Mouse (Mus musculus): ENCODE results near the gene Phb. TPM values are rescaled to one million over a fixed set of nuclear protein-coding genes. Genes with fewer than 3 reads are reported as not detected.

Gene Phb
- polyA plus RNA-seq, 1 experiment from 2014 or later, result 147 TPM

- H3K4me2 ChIP-seq (replicated peaks; ENCODE audit: low read depth), result no peak overlapping the region
- ATAC-seq, result no peak
Measured at GRCm38 (mm10) chr11:95622426-95622825, 44.3 kb upstream of the Phb start.

GRCm38 (mm10) chr11:95630558-95630957, 36.2 kb upstream of the Phb start:
- H3K27ac ChIP-seq (ENCODE audit: low read depth, low read length), result no peak overlapping the region
- H3K4me2 ChIP-seq (replicated peaks; ENCODE audit: low read depth), result no peak overlapping the region
- no peaks in the 10 kb centered on the region for H3K27me3 ChIP-seq (replicated peaks; ENCODE audit: control insufficient read depth, insufficient read depth, low read length)
- no peaks in the 10 kb centered on the region for H3K9me3 ChIP-seq (ENCODE audit: control insufficient read depth)
- H3K9ac ChIP-seq (ENCODE audit: low read depth, low read length), result no peak overlapping the region
- no peak overlapping the region for H3K4me3 ChIP-seq (ENCODE audit: low read depth, low read length)
- TF ChIP-seq CTCF (IDR thresholded peaks at IDR 0.05; ENCODE audit: low read depth), result no peak
- WGBS, result 85% methylated on average over 6 of the region's 6 CpGs
- ATAC-seq, result no peak
- H3K4me1 ChIP-seq (replicated peaks; ENCODE audit: control insufficient read depth, insufficient read depth, low read length), result no peaks in the 10 kb centered on the region
- no peaks in the 10 kb centered on the region for H3K36me3 ChIP-seq (ENCODE audit: control insufficient read depth, insufficient read depth)

More at GRCm38 (mm10) chr11:95622426-95622825, 44.3 kb upstream of the Phb start:
- no peak for TF ChIP-seq CTCF (IDR thresholded peaks at IDR 0.05; ENCODE audit: low read depth)
- Histone ChIP-seq H3K9me3 (ENCODE audit: control insufficient read depth) (no peaks in the 10 kb centered on the region), H3K36me3 (ENCODE audit: control insufficient read depth, insufficient read depth) (no peaks in the 10 kb centered on the region), H3K9ac (ENCODE audit: low read depth, low read length) (no peak overlapping the region), H3K27me3 (replicated peaks; ENCODE audit: control insufficient read depth, insufficient read depth, low read length) (no peaks in the 10 kb centered on the region), H3K4me1 (replicated peaks; ENCODE audit: control insufficient read depth, insufficient read depth, low read length) (no peaks in the 10 kb centered on the region), H3K4me3 (ENCODE audit: low read depth, low read length) (no peak overlapping the region), H3K27ac (ENCODE audit: low read depth, low read length) (no peak overlapping the region)
- WGBS, result 54% methylated on average over 8 of the region's 8 CpGs

- Histone ChIP-seq H3K4me3 (ENCODE audit: low read depth, low read length) (no peak overlapping the region), H3K9me3 (ENCODE audit: control insufficient read depth) (no peaks in the 10 kb centered on the region), H3K4me1 (replicated peaks; ENCODE audit: control insufficient read depth, insufficient read depth, low read length) (no peaks in the 10 kb centered on the region), H3K9ac (ENCODE audit: low read depth, low read length) (no peak overlapping the region), H3K27me3 (replicated peaks; ENCODE audit: control insufficient read depth, insufficient read depth, low read length) (no peaks in the 10 kb centered on the region), H3K36me3 (ENCODE audit: control insufficient read depth, insufficient read depth) (no peaks in the 10 kb centered on the region), H3K27ac (ENCODE audit: low read depth, low read length) (0 out of 2 replicates have a peak overlapping the region, but pooled peaks have one; percentile 8), H3K4me2 (replicated peaks; ENCODE audit: low read depth) (no peak overlapping the region)
- no peak for TF ChIP-seq CTCF (IDR thresholded peaks at IDR 0.05; ENCODE audit: low read depth)
- WGBS, result 56% methylated on average over 4 of the region's 4 CpGs
- no peak for ATAC-seq
Measured at GRCm38 (mm10) chr11:95631301-95631700, 35.5 kb upstream of the Phb start.

GRCm38 (mm10) chr11:95632474-95632873, 34.3 kb upstream of the Phb start:
- no peaks in the 10 kb centered on the region for H3K4me1 ChIP-seq (replicated peaks; ENCODE audit: control insufficient read depth, insufficient read depth, low read length)
- ATAC-seq, result no peak
- H3K27ac ChIP-seq (ENCODE audit: low read depth, low read length), result no peak overlapping the region; the same call in 1 of the 2 replicates
- H3K9me3 ChIP-seq (ENCODE audit: control insufficient read depth), result no peaks in the 10 kb centered on the region
- 70% methylated on average over 6 of the region's 6 CpGs for WGBS
- H3K36me3 ChIP-seq (ENCODE audit: control insufficient read depth, insufficient read depth), result no peaks in the 10 kb centered on the region
- no peak overlapping the region for H3K4me2 ChIP-seq (replicated peaks; ENCODE audit: low read depth)
- no peaks in the 10 kb centered on the region for H3K27me3 ChIP-seq (replicated peaks; ENCODE audit: control insufficient read depth, insufficient read depth, low read length)
- no peak for TF ChIP-seq CTCF (IDR thresholded peaks at IDR 0.05; ENCODE audit: low read depth)
- H3K4me3 ChIP-seq (ENCODE audit: low read depth, low read length), result no peak overlapping the region
- H3K9ac ChIP-seq (ENCODE audit: low read depth, low read length), result no peak overlapping the region

GRCm38 (mm10) chr11:95633512-95634000, 33.2 kb upstream of the Phb start:
- Histone ChIP-seq H3K9ac (ENCODE audit: low read depth, low read length) (no peak overlapping the region), H3K4me3 (ENCODE audit: low read depth, low read length) (no peak overlapping the region), H3K9me3 (ENCODE audit: control insufficient read depth) (no peaks in the 10 kb centered on the region), H3K36me3 (ENCODE audit: control insufficient read depth, insufficient read depth) (no peaks in the 10 kb centered on the region), H3K27ac (ENCODE audit: low read depth, low read length) (no peak overlapping the region), H3K27me3 (replicated peaks; ENCODE audit: control insufficient read depth, insufficient read depth, low read length) (no peaks in the 10 kb centered on the region), H3K4me1 (replicated peaks; ENCODE audit: control insufficient read depth, insufficient read depth, low read length) (no peaks in the 10 kb centered on the region), H3K4me2 (replicated peaks; ENCODE audit: low read depth) (no peak overlapping the region)
- no peak for ATAC-seq
- TF ChIP-seq CTCF (IDR thresholded peaks at IDR 0.05; ENCODE audit: low read depth), result no peak
- 81% methylated on average over 2 of the region's 2 CpGs for WGBS

- 13% methylated on average over 2 of the region's 2 CpGs for WGBS
- no peak overlapping the region for H3K4me3 ChIP-seq (ENCODE audit: low read depth, low read length)
- no peak for ATAC-seq
- no peak overlapping the region for H3K4me2 ChIP-seq (replicated peaks; ENCODE audit: low read depth)
- no peak overlapping the region for H3K9ac ChIP-seq (ENCODE audit: low read depth, low read length)
- no peak overlapping the region for H3K27ac ChIP-seq (ENCODE audit: low read depth, low read length)
- no peak for TF ChIP-seq CTCF (IDR thresholded peaks at IDR 0.05; ENCODE audit: low read depth)
- no peaks in the 10 kb centered on the region for H3K27me3 ChIP-seq (replicated peaks; ENCODE audit: control insufficient read depth, insufficient read depth, low read length)
- H3K36me3 ChIP-seq (ENCODE audit: control insufficient read depth, insufficient read depth), result no peaks in the 10 kb centered on the region
- H3K9me3 ChIP-seq (ENCODE audit: control insufficient read depth), result no peaks in the 10 kb centered on the region
- H3K4me1 ChIP-seq (replicated peaks; ENCODE audit: control insufficient read depth, insufficient read depth, low read length), result no peaks in the 10 kb centered on the region
Measured at GRCm38 (mm10) chr11:95635030-95635429, 31.7 kb upstream of the Phb start.

GRCm38 (mm10) chr11:95640751-95641150, 26.0 kb upstream of the Phb start:
- ATAC-seq, result no peak
- no peak for TF ChIP-seq CTCF (IDR thresholded peaks at IDR 0.05; ENCODE audit: low read depth)
- H3K27ac ChIP-seq (ENCODE audit: low read depth, low read length), result no peak overlapping the region
- no peak overlapping the region for H3K9ac ChIP-seq (ENCODE audit: low read depth, low read length)
- H3K4me3 ChIP-seq (ENCODE audit: low read depth, low read length), result no peak overlapping the region
- no peaks in the 10 kb centered on the region for H3K36me3 ChIP-seq (ENCODE audit: control insufficient read depth, insufficient read depth)
- H3K4me2 ChIP-seq (replicated peaks; ENCODE audit: low read depth), result no peak overlapping the region
- 50% methylated on average over 2 of the region's 2 CpGs for WGBS
- no peaks in the 10 kb centered on the region for H3K9me3 ChIP-seq (ENCODE audit: control insufficient read depth)
- H3K4me1 ChIP-seq (replicated peaks; ENCODE audit: control insufficient read depth, insufficient read depth, low read length), result no peaks in the 10 kb centered on the region
- H3K27me3 ChIP-seq (replicated peaks; ENCODE audit: control insufficient read depth, insufficient read depth, low read length), result peaks cover 11% of the 10 kb centered on the region; the same call in 1 of the 2 replicates
